Mouse (Mus musculus) olfactory bulb, adult 2 months (tissue): Measurements from ENCODE around the gene Pxn.

Source experiments
- CTCF ChIP-seq: fragments of 200-500 bp; IDR thresholded peaks from 2 replicates; pipeline ENCODE4 v1.5.1; 2012; ENCODE audit warnings: low read depth, mild to moderate bottlenecking, low read length, moderate library complexity; ENCODE audit not compliant: insufficient read depth
- POLR2A ChIP-seq: fragments of 200-500 bp; IDR thresholded peaks from 2 replicates; pipeline ENCODE4 v1.6.1; 2012; ENCODE audit warnings: mild to moderate bottlenecking, low read depth, low read length, moderate library complexity; ENCODE audit not compliant: insufficient read depth

DNA sequence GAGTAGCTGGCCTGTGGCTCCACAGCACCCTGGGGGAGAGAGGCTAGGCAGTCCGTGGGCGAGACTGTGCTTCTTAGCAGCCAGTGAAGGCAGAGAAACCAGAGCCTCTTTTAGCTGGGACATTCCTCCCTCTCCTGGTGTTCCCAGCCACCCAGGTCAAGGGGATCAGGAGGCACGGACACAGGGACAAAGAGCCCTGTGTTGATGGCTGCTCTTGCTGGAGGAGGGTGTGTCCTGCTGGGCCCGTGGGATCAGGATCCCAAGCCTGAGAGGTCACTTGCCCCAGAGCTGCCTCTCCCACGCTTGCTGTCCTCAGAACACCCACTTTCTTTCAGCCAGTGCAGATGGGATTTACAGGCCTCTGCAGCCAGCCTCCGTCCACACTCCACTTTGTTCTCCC is 40.5 kb downstream of the Pxn start:
- no peak for TF ChIP-seq CTCF
- TF ChIP-seq POLR2A, result no peak
